Mouse (Mus musculus): Measurements from ENCODE around the gene Tmc6. TPM values are rescaled to one million over a fixed set of nuclear protein-coding genes. Genes with fewer than 3 reads are reported as not detected.

Tmc6 gene
- polyA plus RNA-seq, 1 experiment from 2014 or later = 37.5 TPM

DNA sequence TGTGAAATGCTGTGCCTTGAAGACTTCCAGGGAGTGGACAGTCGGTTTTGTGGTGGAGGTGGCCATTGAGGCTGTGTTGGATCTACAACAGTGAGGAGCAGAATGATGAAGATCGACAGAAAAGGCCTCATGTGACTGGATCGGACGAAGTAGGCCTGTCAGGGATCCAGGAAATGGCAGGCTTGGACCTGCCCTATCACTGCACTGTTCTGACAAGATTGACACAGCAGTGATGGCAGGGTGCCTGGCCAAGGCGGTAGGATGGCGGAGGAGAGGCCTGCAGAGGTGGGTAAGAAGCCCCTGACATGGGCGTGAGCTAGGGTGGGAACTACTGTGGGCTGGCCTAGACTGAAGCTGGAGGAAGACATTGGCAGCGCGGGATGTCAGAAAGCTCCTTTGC is 17.7 kb downstream of the Tmc6 start:
- peaks cover 10% of the 10 kb centered on the region; the same call in 1 of the 2 replicates for H3K4me1 ChIP-seq
- H3K27ac ChIP-seq = no peak overlapping the region
- H3K9me3 ChIP-seq (replicated peaks) = no peaks in the 10 kb centered on the region
- H3K27me3 ChIP-seq = no peaks in the 10 kb centered on the region
- 91% methylated on average over 9 of the region's 9 CpGs for WGBS
- ATAC-seq (replicated peaks; ENCODE audit: low FRiP score) = no peak
- H3K9ac ChIP-seq = no peak overlapping the region
- no peak overlapping the region for H3K4me3 ChIP-seq (replicated peaks)
- H3K36me3 ChIP-seq = peaks cover 70% of the 10 kb centered on the region
- H3K4me2 ChIP-seq = no peak overlapping the region

DNA sequence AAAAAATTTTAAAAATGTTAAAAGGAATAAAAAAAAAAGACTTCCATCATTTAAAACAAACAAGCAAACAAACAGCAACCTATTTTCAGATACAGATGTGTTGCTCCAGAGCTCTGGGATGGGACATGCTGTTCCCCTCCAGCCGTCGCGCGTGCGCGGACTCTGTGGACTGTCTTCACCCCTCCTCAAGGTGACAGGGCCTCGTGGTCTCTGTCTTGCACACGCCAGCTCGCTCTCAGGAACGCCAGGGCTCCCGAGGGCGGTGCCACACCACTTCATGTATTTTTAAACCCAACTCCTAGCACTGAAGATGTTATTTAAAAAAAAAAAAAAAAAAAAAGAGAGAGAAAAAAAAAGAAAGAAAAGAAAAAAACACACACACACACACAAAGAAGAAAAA is 19.8 kb downstream of the Tmc6 start:
- no peaks in the 10 kb centered on the region for H3K27me3 ChIP-seq
- H3K27ac ChIP-seq = no peak overlapping the region
- H3K4me3 ChIP-seq (replicated peaks) = no peak overlapping the region
- H3K9me3 ChIP-seq (replicated peaks) = no peaks in the 10 kb centered on the region
- H3K4me1 ChIP-seq = peaks cover 6% of the 10 kb centered on the region; the same call in 1 of the 2 replicates
- no peak for ATAC-seq (replicated peaks; ENCODE audit: low FRiP score)
- 79% methylated on average over 12 of the region's 12 CpGs for WGBS
- H3K36me3 ChIP-seq = peaks cover 86% of the 10 kb centered on the region
- H3K4me2 ChIP-seq = no peak overlapping the region
- H3K9ac ChIP-seq = no peak overlapping the region

GRCm38 (mm10) chr11:117761801-117762200 is 20.2 kb downstream of the Tmc6 start:
- Histone ChIP-seq H3K9me3 (replicated peaks) (no peaks in the 10 kb centered on the region), H3K9ac (no peak overlapping the region), H3K4me1 (peaks cover 6% of the 10 kb centered on the region; the same call in 1 of the 2 replicates), H3K27me3 (no peaks in the 10 kb centered on the region), H3K36me3 (peaks cover 88% of the 10 kb centered on the region), H3K4me3 (replicated peaks) (no peak overlapping the region), H3K4me2 (no peak overlapping the region), H3K27ac (no peak overlapping the region)
- WGBS = 83% methylated on average over 13 of the region's 13 CpGs
- ATAC-seq (replicated peaks; ENCODE audit: low FRiP score) = no peak

DNA sequence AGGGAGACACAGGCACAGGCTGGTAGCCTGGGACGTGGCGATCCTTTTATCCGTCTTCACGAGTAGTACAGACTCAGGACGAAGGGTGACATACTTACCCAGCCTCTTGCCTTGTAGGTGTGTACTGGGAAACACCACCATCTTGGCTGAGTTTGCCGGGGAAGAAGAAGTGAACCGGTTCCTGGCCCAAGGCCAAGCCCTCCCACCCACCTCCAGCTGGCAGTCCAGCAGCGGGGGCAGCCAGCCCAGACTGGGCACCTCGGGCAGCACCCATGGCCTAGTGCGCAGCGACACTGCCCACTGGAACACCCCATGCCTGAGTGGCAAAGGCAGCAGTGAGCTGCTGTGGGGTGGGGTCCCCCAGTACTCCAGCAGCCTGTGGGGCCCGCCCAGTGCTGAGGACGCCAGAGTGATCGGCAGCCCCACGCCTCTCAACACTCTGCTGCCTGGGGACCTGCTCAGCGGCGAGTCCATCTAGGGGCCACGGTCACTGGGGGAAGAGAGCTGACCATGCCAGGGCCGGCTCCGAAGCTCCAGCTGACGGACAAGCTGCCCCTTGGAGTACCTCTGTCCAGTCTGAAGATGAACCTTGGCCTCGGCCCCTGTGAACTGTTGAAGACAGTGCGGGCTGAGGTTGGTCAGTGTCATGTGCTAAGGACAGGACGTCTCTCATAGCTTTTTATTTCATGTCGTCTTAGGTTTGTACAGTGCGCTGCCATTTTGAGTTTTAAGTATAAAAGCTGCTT is 21.5 kb downstream of the Tmc6 start:
- Histone ChIP-seq H3K9ac (no peak overlapping the region), H3K27ac (no peak overlapping the region), H3K4me1 (no peaks in the 10 kb centered on the region), H3K9me3 (replicated peaks) (no peaks in the 10 kb centered on the region), H3K36me3 (peaks cover 88% of the 10 kb centered on the region), H3K4me3 (replicated peaks) (no peak overlapping the region), H3K27me3 (no peaks in the 10 kb centered on the region), H3K4me2 (no peak overlapping the region)
- ATAC-seq (replicated peaks; ENCODE audit: low FRiP score) = 0 out of 2 replicates have a peak, but pooled peaks have one; percentile 37
- 89% methylated on average over 26 of the region's 26 CpGs for WGBS

DNA sequence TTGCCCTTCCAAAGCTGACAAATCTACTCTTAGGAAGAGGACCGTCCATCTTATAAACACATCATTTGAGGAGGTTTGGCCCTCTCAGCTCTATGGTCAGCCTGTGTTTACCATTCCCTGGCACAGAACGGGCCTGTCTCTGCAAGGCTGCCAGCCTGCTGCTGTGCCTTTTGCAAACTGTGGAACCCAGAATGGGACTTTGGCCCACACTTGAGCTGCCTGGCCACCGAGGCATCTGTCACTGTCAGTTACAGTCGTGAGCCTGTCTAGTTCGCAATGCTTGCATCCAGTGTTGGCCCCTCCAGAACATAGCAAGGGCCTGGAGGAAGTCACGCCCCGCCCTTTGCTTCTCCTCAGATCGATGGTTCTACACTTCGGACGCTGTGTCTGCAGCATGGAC is 22.7 kb downstream of the Tmc6 start:
- no peak for ATAC-seq (replicated peaks; ENCODE audit: low FRiP score)
- Histone ChIP-seq H3K36me3 (peaks cover 88% of the 10 kb centered on the region), H3K9me3 (replicated peaks) (no peaks in the 10 kb centered on the region), H3K27me3 (no peaks in the 10 kb centered on the region), H3K4me2 (no peak overlapping the region), H3K27ac (no peak overlapping the region), H3K9ac (no peak overlapping the region), H3K4me1 (no peaks in the 10 kb centered on the region), H3K4me3 (replicated peaks) (no peak overlapping the region)
- 92% methylated on average over 10 of the region's 10 CpGs for WGBS

GRCm38 (mm10) chr11:117755891-117756290 is 26.1 kb downstream of the Tmc6 start:
- 96% methylated on average over 7 of the region's 7 CpGs for WGBS
- peaks cover 100% of the 10 kb centered on the region for H3K36me3 ChIP-seq
- H3K4me3 ChIP-seq (replicated peaks) = no peak overlapping the region
- H3K9me3 ChIP-seq (replicated peaks) = no peaks in the 10 kb centered on the region
- H3K4me1 ChIP-seq = no peaks in the 10 kb centered on the region
- no peak overlapping the region for H3K27ac ChIP-seq
- H3K27me3 ChIP-seq = no peaks in the 10 kb centered on the region
- ATAC-seq (replicated peaks; ENCODE audit: low FRiP score) = no peak
- no peak overlapping the region for H3K4me2 ChIP-seq
- H3K9ac ChIP-seq = no peak overlapping the region

GRCm38 (mm10) chr11:117751544-117751943 is 30.5 kb downstream of the Tmc6 start:
- Histone ChIP-seq H3K9ac (no peak overlapping the region), H3K9me3 (replicated peaks) (no peaks in the 10 kb centered on the region), H3K27me3 (no peaks in the 10 kb centered on the region), H3K4me1 (no peaks in the 10 kb centered on the region), H3K4me3 (replicated peaks) (no peak overlapping the region), H3K27ac (no peak overlapping the region), H3K36me3 (peaks cover 99% of the 10 kb centered on the region), H3K4me2 (no peak overlapping the region)
- 86% methylated on average over 6 of the region's 6 CpGs for WGBS
- ATAC-seq (replicated peaks; ENCODE audit: low FRiP score) = no peak

DNA sequence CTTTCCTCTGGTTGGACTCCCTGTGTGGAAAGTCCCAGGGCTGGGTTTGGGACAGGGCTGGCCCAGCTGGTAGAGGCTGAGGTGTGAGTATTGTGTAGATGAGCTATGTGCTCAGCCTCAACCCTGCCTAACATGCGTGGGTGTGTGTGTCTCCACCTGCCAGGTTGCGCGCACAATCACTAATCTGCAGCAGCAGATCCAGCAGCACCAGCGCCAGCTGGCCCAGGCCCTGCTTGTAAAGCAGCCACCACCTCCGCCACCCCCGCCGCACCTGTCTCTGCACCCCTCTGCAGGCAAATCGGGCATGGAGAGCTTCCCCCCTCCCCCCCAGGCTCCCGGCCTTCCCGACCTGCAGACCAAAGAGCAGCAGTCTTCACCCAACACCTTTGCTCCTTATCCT is 32.6 kb downstream of the Tmc6 start:
- Histone ChIP-seq H3K27me3 (no peaks in the 10 kb centered on the region), H3K9ac (no peak overlapping the region), H3K36me3 (peaks cover 99% of the 10 kb centered on the region), H3K27ac (no peak overlapping the region), H3K4me1 (no peaks in the 10 kb centered on the region), H3K9me3 (replicated peaks) (no peaks in the 10 kb centered on the region), H3K4me3 (replicated peaks) (no peak overlapping the region), H3K4me2 (no peak overlapping the region)
- no peak for ATAC-seq (replicated peaks; ENCODE audit: low FRiP score)
- 93% methylated on average over 10 of the region's 10 CpGs for WGBS

DNA sequence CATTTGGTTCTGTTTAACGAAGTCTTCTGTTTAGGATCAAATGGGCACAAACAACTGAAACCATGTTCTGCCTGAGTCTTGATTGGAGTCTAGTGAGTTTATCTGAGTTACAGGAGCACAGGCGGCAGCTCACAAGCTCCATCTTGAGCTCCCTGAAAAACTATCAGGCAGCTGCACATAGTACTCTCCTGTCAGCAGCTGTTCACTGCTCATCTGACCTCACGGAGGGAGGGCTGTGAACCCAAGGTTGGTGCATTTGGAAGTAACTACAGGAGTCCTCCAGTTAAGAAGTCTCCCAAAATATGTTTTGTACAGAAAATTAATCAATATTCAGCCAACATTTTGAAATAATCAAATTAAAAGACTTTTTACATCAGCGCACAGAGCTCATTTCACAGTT is 33.4 kb downstream of the Tmc6 start:
- H3K4me1 ChIP-seq = no peaks in the 10 kb centered on the region
- no peak for ATAC-seq (replicated peaks; ENCODE audit: low FRiP score)
- 78% methylated on average over 4 of the region's 4 CpGs for WGBS
- H3K9me3 ChIP-seq (replicated peaks) = no peaks in the 10 kb centered on the region
- no peak overlapping the region for H3K9ac ChIP-seq
- no peak overlapping the region for H3K4me2 ChIP-seq
- no peak overlapping the region for H3K27ac ChIP-seq
- no peak overlapping the region for H3K4me3 ChIP-seq (replicated peaks)
- peaks cover 98% of the 10 kb centered on the region for H3K36me3 ChIP-seq
- no peaks in the 10 kb centered on the region for H3K27me3 ChIP-seq

DNA sequence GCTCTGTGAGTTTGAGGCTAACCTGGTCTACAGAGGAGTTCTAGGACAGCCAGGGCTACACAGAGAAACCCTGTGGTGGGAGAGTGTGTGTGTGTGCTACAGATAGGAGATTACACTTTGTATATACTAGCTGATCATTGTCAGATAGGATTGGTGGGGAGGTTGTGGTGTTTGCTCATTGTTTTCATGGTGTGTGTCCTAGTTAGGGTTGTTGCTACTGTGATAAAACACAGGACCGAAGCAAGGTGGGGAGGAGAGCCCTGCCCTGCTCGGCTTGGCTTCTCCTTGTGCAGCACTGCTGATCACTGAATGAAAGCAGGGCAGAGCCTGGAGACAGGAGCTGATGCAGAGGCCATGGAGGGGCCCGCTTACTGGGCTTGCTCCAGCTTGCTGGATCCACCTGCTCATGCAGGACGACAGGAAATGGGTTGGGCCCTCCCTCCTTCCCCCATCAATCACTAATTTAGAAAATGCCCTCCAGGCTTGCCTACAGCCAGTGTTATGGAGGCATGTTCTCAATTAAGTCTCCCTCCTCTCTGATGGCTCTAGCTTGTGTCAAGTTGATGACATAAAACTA is 38.5 kb downstream of the Tmc6 start:
- H3K27me3 ChIP-seq = no peaks in the 10 kb centered on the region
- H3K27ac ChIP-seq = no peak overlapping the region
- peaks cover 98% of the 10 kb centered on the region for H3K36me3 ChIP-seq
- ATAC-seq (replicated peaks; ENCODE audit: low FRiP score) = no peak
- 52% methylated on average over 4 of the region's 4 CpGs for WGBS
- H3K4me1 ChIP-seq = no peaks in the 10 kb centered on the region
- no peak overlapping the region for H3K4me3 ChIP-seq (replicated peaks)
- no peak overlapping the region for H3K4me2 ChIP-seq
- H3K9me3 ChIP-seq (replicated peaks) = no peaks in the 10 kb centered on the region
- H3K9ac ChIP-seq = no peak overlapping the region

DNA sequence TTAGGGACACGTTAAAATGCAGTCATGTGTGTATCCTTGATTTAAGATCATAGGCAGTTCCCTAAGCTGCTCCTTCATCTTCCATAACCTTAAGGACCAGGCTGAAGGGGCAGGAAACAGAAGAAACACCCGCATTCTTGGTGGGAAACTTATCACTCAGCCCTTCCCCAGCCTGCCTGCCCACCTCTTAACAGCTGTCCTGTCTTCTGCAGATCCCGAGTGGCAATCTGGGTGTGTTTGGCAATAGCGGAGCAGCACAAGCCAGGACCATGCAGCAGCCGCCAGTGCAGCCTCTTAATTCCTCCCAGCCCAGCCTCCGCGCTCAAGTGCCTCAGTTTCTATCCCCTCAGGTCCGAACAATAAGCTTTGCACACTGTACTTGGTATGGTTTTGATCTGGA is 39.3 kb downstream of the Tmc6 start:
- H3K4me2 ChIP-seq = no peak overlapping the region
- H3K4me1 ChIP-seq = no peaks in the 10 kb centered on the region
- peaks cover 98% of the 10 kb centered on the region for H3K36me3 ChIP-seq
- no peak overlapping the region for H3K27ac ChIP-seq
- no peaks in the 10 kb centered on the region for H3K9me3 ChIP-seq (replicated peaks)
- H3K4me3 ChIP-seq (replicated peaks) = no peak overlapping the region
- 85% methylated on average over 8 of the region's 8 CpGs for WGBS
- no peaks in the 10 kb centered on the region for H3K27me3 ChIP-seq
- no peak for ATAC-seq (replicated peaks; ENCODE audit: low FRiP score)
- H3K9ac ChIP-seq = no peak overlapping the region

DNA sequence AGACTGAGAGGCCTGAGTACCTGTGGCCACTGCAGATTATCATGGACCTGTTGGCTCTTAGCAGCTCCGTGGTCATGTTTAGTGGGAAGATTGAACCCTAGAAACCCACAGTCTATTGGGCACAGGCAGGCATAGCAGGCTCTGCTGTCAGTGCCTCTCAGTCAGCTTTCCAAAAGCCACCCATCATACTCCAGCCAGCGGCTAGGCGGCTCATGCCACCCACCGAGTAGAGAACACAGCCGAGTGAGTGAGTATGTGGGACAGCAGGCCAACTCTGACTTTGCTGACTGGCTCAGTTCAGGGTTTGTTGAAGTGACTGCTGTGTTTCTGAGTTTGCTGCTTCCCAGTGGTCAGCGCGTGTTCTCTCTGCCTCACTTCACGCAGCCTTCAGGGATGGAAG is 39.8 kb downstream of the Tmc6 start:
- WGBS = 86% methylated on average over 8 of the region's 8 CpGs
- H3K4me2 ChIP-seq = no peak overlapping the region
- H3K27me3 ChIP-seq = no peaks in the 10 kb centered on the region
- H3K4me1 ChIP-seq = no peaks in the 10 kb centered on the region
- H3K4me3 ChIP-seq (replicated peaks) = no peak overlapping the region
- no peak for ATAC-seq (replicated peaks; ENCODE audit: low FRiP score)
- peaks cover 98% of the 10 kb centered on the region for H3K36me3 ChIP-seq
- no peaks in the 10 kb centered on the region for H3K9me3 ChIP-seq (replicated peaks)
- no peak overlapping the region for H3K27ac ChIP-seq
- no peak overlapping the region for H3K9ac ChIP-seq

DNA sequence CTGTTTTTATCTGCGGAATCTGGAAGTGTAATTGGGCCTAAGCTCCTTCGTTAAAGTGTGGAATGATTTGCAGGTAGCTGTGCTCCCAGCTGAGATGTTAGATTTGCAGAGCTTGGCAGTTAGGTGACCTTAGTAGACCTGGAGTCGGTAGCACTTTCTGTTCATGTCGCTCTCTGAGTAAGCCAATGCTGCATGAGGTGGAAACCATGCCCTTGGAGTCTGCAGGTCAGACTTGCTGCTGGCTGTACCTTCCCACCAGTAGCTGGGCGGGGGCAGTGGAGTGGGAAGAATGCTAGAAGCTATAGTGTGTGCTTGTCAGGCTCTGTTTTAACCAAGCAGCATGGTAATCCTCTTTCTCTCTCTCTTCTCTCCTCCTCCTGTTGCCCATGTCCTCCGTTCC is 40.9 kb downstream of the Tmc6 start:
- H3K9ac ChIP-seq = no peak overlapping the region
- WGBS = 88% methylated on average over 6 of the region's 6 CpGs
- no peak overlapping the region for H3K27ac ChIP-seq

More for the DNA sequence above, 40.9 kb downstream of the Tmc6 start:
- no peak overlapping the region for H3K4me2 ChIP-seq
- no peak overlapping the region for H3K4me3 ChIP-seq (replicated peaks)
- no peaks in the 10 kb centered on the region for H3K9me3 ChIP-seq (replicated peaks)
- H3K36me3 ChIP-seq = peaks cover 99% of the 10 kb centered on the region
- no peaks in the 10 kb centered on the region for H3K27me3 ChIP-seq
- H3K4me1 ChIP-seq = no peaks in the 10 kb centered on the region
- no peak for ATAC-seq (replicated peaks; ENCODE audit: low FRiP score)
